Mouse (Mus musculus) forebrain, embryonic 16.5 days (tissue): ENCODE data around the gene Gm11595. TPM values are rescaled to one million over a fixed set of nuclear protein-coding genes. Genes with fewer than 3 reads are reported as not detected.

ENCODE experiments used
- ATAC-seq: fragments of 200-750 bp; cut with Nextera tagmentation; 2 replicates; pipeline ENCODE4 v1.8.0; 2017; ENCODE audit warnings: mild to moderate bottlenecking, moderate library complexity
- H3K27ac ChIP-seq: fragments of 300-500 bp; sonication (generic); 2 replicates; pipeline ENCODE4 v1.5.1; 2014; ENCODE audit warnings: low read length, control low read depth
- H3K27me3 ChIP-seq: fragments of 300-500 bp; sonication (generic); replicated peaks from 2 replicates; pipeline ENCODE4 v1.6.1; 2014; ENCODE audit warnings: low read length; ENCODE audit not compliant: control insufficient read depth, insufficient read depth
- H3K36me3 ChIP-seq: fragments of 300-500 bp; sonication (generic); 2 replicates; pipeline ENCODE4 v1.6.1; 2014; ENCODE audit not compliant: control insufficient read depth, insufficient read depth
- H3K4me1 ChIP-seq: fragments of 300-500 bp; sonication (generic); replicated peaks from 2 replicates; pipeline ENCODE4 v1.6.1; 2014; ENCODE audit warnings: low read length; ENCODE audit not compliant: control insufficient read depth, insufficient read depth
- H3K4me2 ChIP-seq: fragments of 300-500 bp; sonication (generic); 2 replicates; pipeline ENCODE4 v1.6.1; 2014; ENCODE audit warnings: mild to moderate bottlenecking, low read length, control low read depth
- H3K4me3 ChIP-seq: fragments of 300-500 bp; sonication (generic); replicated peaks from 2 replicates; pipeline ENCODE4 v1.5.1; 2014; ENCODE audit warnings: mild to moderate bottlenecking, low read length, control low read depth
- H3K9ac ChIP-seq: fragments of 300-500 bp; sonication (generic); replicated peaks from 2 replicates; pipeline ENCODE4 v1.6.1; 2014; ENCODE audit warnings: low read depth, low read length, control low read depth
- H3K9me3 ChIP-seq: fragments of 300-500 bp; sonication (generic); 2 replicates; pipeline ENCODE4 v1.6.1; 2016; ENCODE audit warnings: low read length; ENCODE audit not compliant: control insufficient read depth
- WGBS: fragments of 180-500 bp; shearing (Covaris S2); extraction: QIAGEN DNeasy Blood & Tissue Kit; methylation state at CpG from one replicate; pipeline ENCODE4 v1.1.7; 2014; 5-methylcytosine and 5-hydroxymethylcytosine counted together
- polyA plus RNA-seq: library from polyadenylated mRNA; unstranded; fragments of >200 nt; fragmentation: Nextera tagmentation; extraction: Ambion mirVana; gene quantifications from 2 replicates; pipeline ENCODE4 v1.2.1, GENCODE M21; 2015

Gm11595 gene
- polyA plus RNA-seq, 1 experiment from 2014 or later: not detected

DNA sequence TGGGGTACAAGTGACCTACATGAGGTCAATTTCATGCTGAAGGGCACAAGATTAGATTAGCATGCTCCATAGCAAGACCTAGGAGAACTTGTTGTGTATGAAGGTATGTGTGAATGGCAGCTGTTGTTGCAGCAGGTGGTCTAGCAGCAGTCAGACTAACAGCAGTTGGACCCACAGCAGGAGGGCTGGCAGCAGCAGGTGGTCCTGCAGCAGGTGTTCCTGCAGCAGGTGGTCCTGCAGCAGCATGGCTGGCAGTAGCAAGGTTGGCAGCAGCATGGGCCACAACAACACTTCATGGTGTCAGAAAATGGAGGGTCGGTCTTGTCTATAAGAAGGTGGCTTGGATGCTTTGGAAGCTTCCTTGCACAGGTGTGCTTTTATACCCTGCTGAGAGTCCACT, 13.8 kb downstream of the Gm11595 start:
- H3K4me1 ChIP-seq: no peaks in the 10 kb centered on the region
- no peaks in the 10 kb centered on the region for H3K36me3 ChIP-seq
- H3K9me3 ChIP-seq: no peaks in the 10 kb centered on the region
- H3K27me3 ChIP-seq: no peaks in the 10 kb centered on the region
- no peak for ATAC-seq
- H3K9ac ChIP-seq: no peak overlapping the region
- H3K4me3 ChIP-seq: no peak overlapping the region
- WGBS: 93% methylated on average over 1 of the region's 1 CpGs
- H3K4me2 ChIP-seq: no peak overlapping the region
- no peak overlapping the region for H3K27ac ChIP-seq

DNA sequence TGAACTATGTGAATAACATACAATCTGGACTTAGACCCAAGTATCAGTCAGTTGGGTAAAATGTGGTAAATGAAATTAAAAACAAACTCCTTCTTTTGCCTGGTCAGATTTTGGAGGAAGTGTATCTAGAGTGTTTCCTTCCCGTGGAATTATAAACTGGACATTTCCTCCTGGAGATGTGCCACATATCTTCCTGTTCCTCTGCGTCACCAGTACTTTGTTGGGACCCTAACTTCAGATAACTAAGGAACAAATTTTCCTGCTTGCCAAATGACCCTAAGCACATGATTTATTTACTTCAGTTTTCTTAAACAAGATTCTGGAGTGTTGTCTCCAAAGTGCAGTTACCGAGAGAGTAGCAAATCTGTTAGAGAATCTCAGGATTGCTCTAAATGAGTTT, 28.7 kb downstream of the Gm11595 start:
- Histone ChIP-seq H3K9ac (no peak overlapping the region), H3K4me3 (no peak overlapping the region), H3K27me3 (no peaks in the 10 kb centered on the region), H3K4me1 (no peaks in the 10 kb centered on the region), H3K36me3 (no peaks in the 10 kb centered on the region), H3K9me3 (no peaks in the 10 kb centered on the region), H3K27ac (no peak overlapping the region), H3K4me2 (no peak overlapping the region)
- no peak for ATAC-seq
- 89% methylated on average over 3 of the region's 3 CpGs for WGBS

DNA sequence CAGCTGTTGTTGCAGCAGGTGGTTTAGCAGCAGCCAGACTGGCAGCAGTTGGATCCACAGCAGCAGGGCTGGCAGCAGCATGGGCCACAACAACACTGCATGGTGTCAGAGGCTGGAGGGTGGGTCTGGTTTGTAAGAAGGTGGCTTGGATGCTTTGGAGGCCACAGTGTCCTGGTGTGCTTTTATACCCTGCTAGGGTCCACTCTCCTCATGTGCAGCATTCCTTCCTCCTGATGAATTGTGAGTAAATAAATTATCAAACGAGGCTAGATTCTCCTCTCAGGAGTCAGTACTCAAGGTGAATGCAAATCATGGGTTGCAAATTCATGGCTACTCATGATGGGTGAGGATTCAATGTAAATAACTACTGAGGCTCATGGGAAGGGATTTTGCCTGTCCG, 38.5 kb downstream of the Gm11595 start, which contains the start of gene Gm14180:
Gene Gm14180 (minus strand): TSS at position 101 of the 400 bp plus-strand sequence.
- no peaks in the 10 kb centered on the region for H3K4me1 ChIP-seq
- H3K27ac ChIP-seq: no peak within 1 kb of the TSS
- 72% methylated on average over 2 of the region's 2 CpGs for WGBS
- no peaks in the 10 kb centered on the region for H3K27me3 ChIP-seq
- ATAC-seq: no peak
- H3K36me3 ChIP-seq: no peaks in the 10 kb centered on the region
- no peak within 1 kb of the TSS for H3K4me3 ChIP-seq
- H3K9me3 ChIP-seq: no peaks in the 10 kb centered on the region
- H3K9ac ChIP-seq: no peak within 1 kb of the TSS
- no peak within 1 kb of the TSS for H3K4me2 ChIP-seq

DNA sequence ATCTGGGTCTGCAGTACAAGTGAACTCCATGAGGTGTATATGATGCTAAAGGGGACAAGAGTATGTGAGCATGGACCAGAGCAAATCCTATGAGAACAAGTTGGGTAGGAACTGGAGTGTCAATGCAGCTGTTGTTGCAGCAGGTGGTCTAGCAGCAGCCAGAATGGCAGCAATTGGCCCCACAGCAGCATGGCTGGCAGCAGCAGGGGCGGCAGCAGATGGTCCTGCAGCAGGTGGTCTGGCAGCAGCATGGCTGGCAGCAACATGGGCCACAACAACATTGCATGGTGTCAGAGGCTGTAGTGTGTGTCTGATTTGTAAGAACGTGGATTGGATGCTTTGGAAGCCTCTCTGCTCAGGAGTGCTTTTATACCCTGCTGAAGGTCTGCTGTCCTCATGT, 48.7 kb downstream of the Gm11595 start:
- no peaks in the 10 kb centered on the region for H3K27me3 ChIP-seq

More for the DNA sequence above, 48.7 kb downstream of the Gm11595 start:
- Histone ChIP-seq H3K36me3 (no peaks in the 10 kb centered on the region), H3K4me2 (no peak overlapping the region), H3K4me1 (no peaks in the 10 kb centered on the region), H3K27ac (no peak overlapping the region), H3K9ac (no peak overlapping the region), H3K4me3 (no peak overlapping the region), H3K9me3 (no peaks in the 10 kb centered on the region)
- WGBS: 74% methylated on average over 2 of the region's 2 CpGs
- no peak for ATAC-seq

Other genes starting within 250 kb of the Gm11595 start
- not detected in 2 replicates for gene Krt40, start 229.8 kb downstream of the Gm11595 start, polyA plus RNA-seq
- gene Krtap3-3, start 222.0 kb downstream of the Gm11595 start, polyA plus RNA-seq: not detected in 2 replicates
- not detected in 2 replicates for gene Krtap3-2, start 216.1 kb downstream of the Gm11595 start, polyA plus RNA-seq
- gene Gm11939, start 213.4 kb downstream of the Gm11595 start, polyA plus RNA-seq: not detected in 2 replicates
- not detected in 2 replicates for gene Krtap3-1, start 206.3 kb downstream of the Gm11595 start, polyA plus RNA-seq
- gene Krtap1-5, start 191.9 kb downstream of the Gm11595 start, polyA plus RNA-seq: not detected in 2 replicates
- gene Krtap1-4, start 189.3 kb downstream of the Gm11595 start, polyA plus RNA-seq: not detected in 2 replicates
- not detected in 2 replicates for gene Krtap1-3, start 181.6 kb downstream of the Gm11595 start, polyA plus RNA-seq
- not detected in 2 replicates for gene Krtap9-3, start 174.8 kb downstream of the Gm11595 start, polyA plus RNA-seq
- not detected in 2 replicates for gene Gm11938, start 169.6 kb downstream of the Gm11595 start, polyA plus RNA-seq
- not detected in 2 replicates for gene Gm11937, start 162.7 kb downstream of the Gm11595 start, polyA plus RNA-seq
- not detected in 2 replicates for gene Krtap2-4, start 158.1 kb downstream of the Gm11595 start, polyA plus RNA-seq
- not detected in 2 replicates for gene Gm11562, start 152.5 kb downstream of the Gm11595 start, polyA plus RNA-seq
- not detected in 2 replicates for gene Krtap4-1, start 144.7 kb downstream of the Gm11595 start, polyA plus RNA-seq
- gene Krtap4-2, start 137.8 kb downstream of the Gm11595 start, polyA plus RNA-seq: not detected in 2 replicates
- not detected in 2 replicates for gene Krtap4-7, start 128.8 kb downstream of the Gm11595 start, polyA plus RNA-seq
- not detected in 2 replicates for gene Gm11555, start 122.7 kb downstream of the Gm11595 start, polyA plus RNA-seq
- gene Gm11563, start 114.0 kb downstream of the Gm11595 start, polyA plus RNA-seq: not detected in 2 replicates
- not detected in 2 replicates for gene Krtap4-6, start 107.0 kb downstream of the Gm11595 start, polyA plus RNA-seq
- not detected in 2 replicates for gene Gm14190, start 82.2 kb downstream of the Gm11595 start, polyA plus RNA-seq
- gene Gm14180, start 38.6 kb downstream of the Gm11595 start, polyA plus RNA-seq: not detected in 2 replicates
- not detected in 2 replicates for gene Krtap4-8, start 7.8 kb upstream of the Gm11595 start, polyA plus RNA-seq
- not detected in 2 replicates for gene Krtap4-9, start 12.3 kb upstream of the Gm11595 start, polyA plus RNA-seq
- not detected in 2 replicates for gene Gm11596, start 20.6 kb upstream of the Gm11595 start, polyA plus RNA-seq
- gene Gm11569, start 26.0 kb upstream of the Gm11595 start, polyA plus RNA-seq: not detected in 2 replicates
- not detected in 2 replicates for gene Gm11554, start 31.5 kb upstream of the Gm11595 start, polyA plus RNA-seq
- gene Krtap4-13, start 37.0 kb upstream of the Gm11595 start, polyA plus RNA-seq: not detected in 2 replicates
- gene Gm11564, start 42.8 kb upstream of the Gm11595 start, polyA plus RNA-seq: not detected in 2 replicates
- gene 2300003K06Rik, start 65.2 kb upstream of the Gm11595 start, polyA plus RNA-seq: not detected in 2 replicates
- not detected in 2 replicates for gene Krtap4-16, start 78.7 kb upstream of the Gm11595 start, polyA plus RNA-seq
- gene Gm11568, start 85.0 kb upstream of the Gm11595 start, polyA plus RNA-seq: not detected in 2 replicates
- not detected in 2 replicates for gene Gm11559, start 91.6 kb upstream of the Gm11595 start, polyA plus RNA-seq
- not detected in 2 replicates for gene Krtap9-1, start 100.5 kb upstream of the Gm11595 start, polyA plus RNA-seq
- not detected in 2 replicates for gene Gm11567, start 106.3 kb upstream of the Gm11595 start, polyA plus RNA-seq
- gene Krtap31-1, start 135.0 kb upstream of the Gm11595 start, polyA plus RNA-seq: not detected in 2 replicates
- not detected in 2 replicates for gene Gm11565, start 141.8 kb upstream of the Gm11595 start, polyA plus RNA-seq
- gene Krtap31-2, start 163.4 kb upstream of the Gm11595 start, polyA plus RNA-seq: not detected in 2 replicates
- not detected in 2 replicates for gene Krtap9-5, start 175.6 kb upstream of the Gm11595 start, polyA plus RNA-seq
- gene Krtap29-1, start 206.1 kb upstream of the Gm11595 start, polyA plus RNA-seq: not detected in 2 replicates
- gene Krtap16-1, start 213.7 kb upstream of the Gm11595 start, polyA plus RNA-seq: not detected in 2 replicates
- gene Krtap17-1, start 221.1 kb upstream of the Gm11595 start, polyA plus RNA-seq: not detected in 2 replicates
- gene Krt33a, start 243.3 kb upstream of the Gm11595 start, polyA plus RNA-seq: not detected in 2 replicates